In genomic region chr4:44705151-44705550, GRCm38 (mm10) we compare ENCODE assay signal across 13 mouse cellular contexts. TPM values are rescaled to one million over a fixed set of nuclear protein-coding genes. Genes with fewer than 3 reads are reported as not detected.
DNase-seq lines count a peak whose midpoint lies in the region; ATAC-seq and TF ChIP-seq lines count a peak whose summit lies in the region.
"Had no signal": no experiment of that assay in that cellular context is flagged by ENCODE, and none has a peak within 500 bp of the region (broad histone marks: within the 10 kb centered on the region; RNA-seq: fewer than 3 reads in every experiment).

No protein-coding gene starts in this region.

- H3K36me3 ChIP-seq in hindbrain, embryonic 12.5 days, result no peaks in the 10 kb centered on the region
- no peaks in the 10 kb centered on the region for H3K36me3 ChIP-seq in hindbrain, postnatal 0 days (ENCODE audit: insufficient read depth, low read length)
- peaks cover 22 to 54% of the 10 kb centered on the region in 2 experiments for H3K36me3 ChIP-seq in CH12.LX (replicated peaks in 1 of 2; ENCODE audit: control insufficient read depth in 1 of 2, insufficient read depth in 1 of 2, low read length in 1 of 2)
- no peaks in the 10 kb centered on the region for H3K36me3 ChIP-seq in midbrain, embryonic 15.5 days (replicated peaks)

- no peak for DNase-seq in hindbrain, postnatal 0 days (ENCODE audit: low spot score)
- peak; percentile 80 for DNase-seq in CH12.LX (ENCODE audit: extremely low read depth)
- peak; percentile 22 for DNase-seq in embryo, embryonic 11 days
- DNase-seq in thymus, postnatal 14 days, result no peak
- no peak for DNase-seq in frontal cortex, postnatal 36 days (ENCODE audit: low spot score in 2 of 2)
- DNase-seq in left cerebral cortex, postnatal 4 days, result no peak
- DNase-seq: kidney, adult 18-20 months; kidney, postnatal 4 days had no signal

- H3K27ac ChIP-seq in hindbrain, embryonic 12.5 days, result no peak overlapping the region
- H3K27ac ChIP-seq in hindbrain, postnatal 0 days, result no peak overlapping the region
- H3K27ac ChIP-seq in CH12.LX (ENCODE audit: insufficient read depth, low read depth), result peak overlapping the region; percentile 77
- no peak overlapping the region for H3K27ac ChIP-seq in midbrain, embryonic 15.5 days
- H3K27ac ChIP-seq: heart, adult 2 months had no signal

- H3K4me2 ChIP-seq in hindbrain, embryonic 12.5 days (replicated peaks), result peak overlapping the region; percentile 70
- no peak overlapping the region for H3K4me2 ChIP-seq in hindbrain, postnatal 0 days (ENCODE audit: low read depth, low read length)
- H3K4me2 ChIP-seq in CH12.LX (ENCODE audit: insufficient read depth, low read depth, poor library complexity, severe bottlenecking), result peak overlapping the region; percentile 95
- peak overlapping the region; percentile 65 for H3K4me2 ChIP-seq in midbrain, embryonic 15.5 days

- no peak for TF ChIP-seq CTCF in hindbrain, postnatal 0 days (IDR thresholded peaks at IDR 0.05; ENCODE audit: low read depth)
- no peak for TF ChIP-seq CTCF in CH12.LX (conservative IDR thresholded peaks at IDR 0.05 in 1 of 2, IDR thresholded peaks at IDR 0.05 in 1 of 2; ENCODE audit: low read depth in 2 of 2, low read length in 2 of 2)

- H3K9ac ChIP-seq in hindbrain, embryonic 12.5 days, result no peak overlapping the region
- no peak overlapping the region for H3K9ac ChIP-seq in hindbrain, postnatal 0 days (replicated peaks; ENCODE audit: low read length)
- H3K9ac ChIP-seq in CH12.LX (ENCODE audit: insufficient read depth, low read depth), result peak overlapping the region; percentile 61
- H3K9ac ChIP-seq in midbrain, embryonic 15.5 days, result no peak overlapping the region

- TF ChIP-seq EP300 in CH12.LX (IDR thresholded peaks at IDR 0.05; ENCODE audit: low read length), result no peak

- no peak for ATAC-seq in hindbrain, embryonic 12.5 days (ENCODE audit: low FRiP score)
- ATAC-seq in hindbrain, postnatal 0 days, result no peak
- ATAC-seq in midbrain, embryonic 15.5 days (replicated peaks), result no peak

- H3K9me3 ChIP-seq in hindbrain, embryonic 12.5 days (replicated peaks), result no peaks in the 10 kb centered on the region
- no peaks in the 10 kb centered on the region for H3K9me3 ChIP-seq in hindbrain, postnatal 0 days (ENCODE audit: low read length)
- peaks cover 26% of the 10 kb centered on the region for H3K9me3 ChIP-seq in CH12.LX (replicated peaks; ENCODE audit: low read length)
- no peaks in the 10 kb centered on the region for H3K9me3 ChIP-seq in midbrain, embryonic 15.5 days

- no peak for TF ChIP-seq POLR2A in CH12.LX (IDR thresholded peaks at IDR 0.05; ENCODE audit: low read depth, low read length)

- intact Hi-C loops in left cerebral cortex, postnatal 4 days (cut with DNase I), result no loop called here

- in situ Hi-C loops in CH12.LX (cut with MboI; ENCODE audit: low pct_ligation_motif_present, low pct_unique_long_range_greater_than_20kb, low sequenced_read_pairs), result no loop called here

- H3K4me3 ChIP-seq in hindbrain, embryonic 12.5 days, result peak overlapping the region; percentile 48; the same call in 1 of the 2 replicates
- no peak overlapping the region for H3K4me3 ChIP-seq in hindbrain, postnatal 0 days (ENCODE audit: low read length)
- H3K4me3 ChIP-seq in CH12.LX (replicated peaks in 1 of 3; ENCODE audit: low read depth in 2 of 3, low read length in 2 of 3, poor library complexity in 1 of 3), result peak overlapping the region in 2 of 3 experiments; percentile 1 to 66
- peak overlapping the region; percentile 44; the same call in 1 of the 2 replicates for H3K4me3 ChIP-seq in midbrain, embryonic 15.5 days

- TF ChIP-seq RAD21 in CH12.LX (IDR thresholded peaks at IDR 0.05; ENCODE audit: low read depth, low read length), result no peak

- dilution Hi-C loops in CH12.LX (cut with MboI; ENCODE audit: extremely low pct_ligation_motif_present, extremely low pct_unique_long_range_greater_than_20kb, low sequenced_read_pairs), result no loop called here

- H3K4me1 ChIP-seq in hindbrain, embryonic 12.5 days, result peaks cover 22% of the 10 kb centered on the region
- peaks cover 3% of the 10 kb centered on the region; the same call in 1 of the 2 replicates for H3K4me1 ChIP-seq in hindbrain, postnatal 0 days (ENCODE audit: insufficient read depth, low read length)
- H3K4me1 ChIP-seq in CH12.LX (ENCODE audit: control insufficient read depth in 1 of 2, insufficient read depth in 2 of 2), result peaks cover 8 to 45% of the 10 kb centered on the region in 2 experiments; a peak in 3 of 4 replicates
- H3K4me1 ChIP-seq in midbrain, embryonic 15.5 days, result peaks cover 32% of the 10 kb centered on the region

- peaks cover 81% of the 10 kb centered on the region for H3K79me2 ChIP-seq in CH12.LX (replicated peaks; ENCODE audit: control insufficient read depth, extremely low read depth, insufficient read depth, poor library complexity, severe bottlenecking)

- H3K27me3 ChIP-seq in hindbrain, embryonic 12.5 days, result peaks cover 98% of the 10 kb centered on the region
- peaks cover 74% of the 10 kb centered on the region for H3K27me3 ChIP-seq in hindbrain, postnatal 0 days (ENCODE audit: insufficient read depth, low read length)
- no peaks in the 10 kb centered on the region for H3K27me3 ChIP-seq in CH12.LX (replicated peaks)
- H3K27me3 ChIP-seq in midbrain, embryonic 15.5 days (replicated peaks), result peaks cover 85% of the 10 kb centered on the region

- 11% methylated on average over 3 of the region's 3 CpGs for WGBS in hindbrain, embryonic 12.5 days
- 12% methylated on average over 3 of the region's 3 CpGs for WGBS in hindbrain, postnatal 0 days
- 9% methylated on average over 3 of the region's 3 CpGs for WGBS in midbrain, embryonic 15.5 days

TF ChIP-seq in CH12.LX, 34 proteins besides CTCF, POLR2A, EP300 and RAD21:
- TF ChIP-seq TBP (conservative IDR thresholded peaks at IDR 0.05; ENCODE audit: low read depth, low read length) (0 out of 2 replicates have a peak, but pooled peaks have one; percentile 20), GABPA (IDR thresholded peaks at IDR 0.05; ENCODE audit: insufficient replicate concordance, low read depth, low read length) (no peak)

RNA-seq across cellular contexts. Expression of gene Pax5, which starts 5.1 kb away (rescaled TPM):
- 8.5 and 8.6 TPM in 2 replicates for polyA plus RNA-seq in hindbrain, embryonic 12.5 days (2016; fragmentation: Nextera tagmentation; extraction: Ambion mirVana)
- 10.0 and 14.4 TPM in 2 replicates for total RNA-seq in hindbrain, postnatal 0 days (2014; rRNA removed)
- polyA plus RNA-seq in hindbrain, postnatal 0 days (2015; fragmentation: Nextera tagmentation; extraction: Ambion mirVana), result 0.61 and 0.81 TPM in 2 replicates
- total RNA-seq in CH12.LX (2012; rRNA removed) (19.3 and 21.8 TPM in 2 replicates), CH12.LX (2014; rRNA removed) (12.7 and 13.5 TPM in 2 replicates)
- polyA plus RNA-seq in CH12.LX (2012; ENCODE audit: insufficient read length, low read depth), result 47.4 and 57.4 TPM in 2 replicates
- polyA plus RNA-seq in midbrain, embryonic 15.5 days (2015; fragmentation: Nextera tagmentation; extraction: Ambion mirVana), result 7.8 and 9.1 TPM in 2 replicates
- total RNA-seq in left cerebral cortex, postnatal 4 days (2021), result 1 to 10 TPM; 1.0 to 1.8 TPM
- polyA plus RNA-seq: liver, embryonic 11.5 days; stomach, embryonic 14.5 days had no signal

RNA-seq across cellular contexts. Expression of gene Zcchc7, which starts 50.5 kb away (rescaled TPM):
- polyA plus RNA-seq in hindbrain, embryonic 12.5 days (2016; fragmentation: Nextera tagmentation; extraction: Ambion mirVana), result 34.4 and 34.6 TPM in 2 replicates
- 15.6 and 18.9 TPM in 2 replicates for total RNA-seq in hindbrain, postnatal 0 days (2014; rRNA removed)
- 31.6 and 36.1 TPM in 2 replicates for polyA plus RNA-seq in hindbrain, postnatal 0 days (2015; fragmentation: Nextera tagmentation; extraction: Ambion mirVana)
- total RNA-seq in CH12.LX (2012; rRNA removed), result 24.2 and 25.2 TPM in 2 replicates
- 21.0 and 30.2 TPM in 2 replicates for total RNA-seq in CH12.LX (2014; rRNA removed)
- polyA plus RNA-seq in CH12.LX (2012; ENCODE audit: insufficient read length, low read depth), result 27.6 and 29.8 TPM in 2 replicates
- 35.3 and 37.1 TPM in 2 replicates for polyA plus RNA-seq in midbrain, embryonic 15.5 days (2015; fragmentation: Nextera tagmentation; extraction: Ambion mirVana)
- total RNA-seq in left cerebral cortex, postnatal 4 days (2021), result 10 to 100 TPM; 68.9 to 70.7 TPM

Comparison
In these comparisons a context has a peak if more than half of its experiments do, and no peak if none do; other contexts are left out.
1. DNase-seq: peak in CH12.LX (single experiment) and embryo, embryonic 11 days (single experiment); none in hindbrain, postnatal 0 days (single experiment), thymus, postnatal 14 days (single experiment), frontal cortex, postnatal 36 days (0 of 2) and left cerebral cortex, postnatal 4 days (single experiment).